Mouse (Mus musculus): Measurements from ENCODE around the gene Tanc1. TPM values are rescaled to one million over a fixed set of nuclear protein-coding genes. Genes with fewer than 3 reads are reported as not detected.

The Tanc1 gene
- polyA plus RNA-seq, 1 experiment from 2014 or later: 14.4 TPM

DNA sequence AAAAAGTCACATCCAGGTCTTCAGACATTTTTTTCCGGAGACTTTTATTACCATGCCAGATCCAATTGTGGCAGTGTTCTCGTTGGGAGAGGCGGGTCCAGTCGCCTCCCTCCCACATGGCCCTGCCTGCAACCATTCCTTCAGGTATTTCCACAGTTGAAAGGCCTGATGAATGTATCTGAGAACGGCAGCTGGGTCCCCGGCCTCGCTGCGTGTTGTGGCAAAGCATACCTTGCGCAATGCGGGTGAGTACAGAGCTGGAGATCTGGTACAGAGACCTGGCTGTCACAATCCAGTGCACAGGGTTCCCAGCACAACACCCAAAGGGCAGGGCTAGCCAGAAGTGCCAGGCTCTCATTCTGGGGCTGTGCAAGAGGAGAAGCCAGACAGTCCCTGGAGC lies 167.5 kb downstream of the Tanc1 start:
- no peaks in the 10 kb centered on the region for H3K9me3 ChIP-seq (ENCODE audit: control insufficient read depth, low read length)
- no peak overlapping the region for H3K4me3 ChIP-seq (ENCODE audit: low read depth, low read length)
- H3K4me1 ChIP-seq (ENCODE audit: control insufficient read depth, insufficient read depth, low read length): no peaks in the 10 kb centered on the region
- H3K27ac ChIP-seq (ENCODE audit: low read depth, low read length): no peak overlapping the region
- WGBS: 82% methylated on average over 10 of the region's 10 CpGs
- no peaks in the 10 kb centered on the region for H3K36me3 ChIP-seq (ENCODE audit: control insufficient read depth, insufficient read depth, low read length)
- DNase-seq (ENCODE audit: low spot score) (no peak), ATAC-seq (ENCODE audit: insufficient read depth, low FRiP score, low TSS enrichment) (no peak)
- H3K27me3 ChIP-seq (ENCODE audit: control insufficient read depth, insufficient read depth, low read length): no peaks in the 10 kb centered on the region
- H3K4me2 ChIP-seq (ENCODE audit: low read depth): no peak overlapping the region
- H3K9ac ChIP-seq (ENCODE audit: low read length): no peak overlapping the region

DNA sequence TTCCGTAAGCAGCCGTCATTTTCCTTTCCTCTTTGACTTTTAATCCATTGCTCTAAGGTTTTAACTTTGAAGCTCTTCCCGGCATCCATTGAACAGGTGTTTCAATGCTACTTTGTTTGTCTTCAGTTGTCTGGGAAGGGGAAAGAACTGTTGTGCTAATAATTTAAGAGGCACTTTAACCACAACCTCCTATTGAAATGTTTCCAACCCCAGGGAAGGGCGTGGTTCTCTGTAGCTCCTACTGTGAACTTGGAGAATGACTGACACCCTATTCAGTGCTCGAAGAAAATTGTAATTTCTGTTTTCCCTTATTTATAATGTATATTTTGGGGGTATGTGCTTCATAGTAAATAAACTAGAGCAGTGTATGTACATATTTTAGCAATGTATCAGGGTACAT lies 168.4 kb downstream of the Tanc1 start:
- H3K9ac ChIP-seq (ENCODE audit: low read length): no peak overlapping the region
- no peaks in the 10 kb centered on the region for H3K9me3 ChIP-seq (ENCODE audit: control insufficient read depth, low read length)
- no peak overlapping the region for H3K27ac ChIP-seq (ENCODE audit: low read depth, low read length)
- WGBS: 91% methylated on average over 5 of the region's 5 CpGs
- ATAC-seq (ENCODE audit: insufficient read depth, low FRiP score, low TSS enrichment) (no peak), DNase-seq (ENCODE audit: low spot score) (no peak)
- H3K4me1 ChIP-seq (ENCODE audit: control insufficient read depth, insufficient read depth, low read length): no peaks in the 10 kb centered on the region
- no peaks in the 10 kb centered on the region for H3K36me3 ChIP-seq (ENCODE audit: control insufficient read depth, insufficient read depth, low read length)
- no peaks in the 10 kb centered on the region for H3K27me3 ChIP-seq (ENCODE audit: control insufficient read depth, insufficient read depth, low read length)
- no peak overlapping the region for H3K4me2 ChIP-seq (ENCODE audit: low read depth)
- no peak overlapping the region for H3K4me3 ChIP-seq (ENCODE audit: low read depth, low read length)

DNA sequence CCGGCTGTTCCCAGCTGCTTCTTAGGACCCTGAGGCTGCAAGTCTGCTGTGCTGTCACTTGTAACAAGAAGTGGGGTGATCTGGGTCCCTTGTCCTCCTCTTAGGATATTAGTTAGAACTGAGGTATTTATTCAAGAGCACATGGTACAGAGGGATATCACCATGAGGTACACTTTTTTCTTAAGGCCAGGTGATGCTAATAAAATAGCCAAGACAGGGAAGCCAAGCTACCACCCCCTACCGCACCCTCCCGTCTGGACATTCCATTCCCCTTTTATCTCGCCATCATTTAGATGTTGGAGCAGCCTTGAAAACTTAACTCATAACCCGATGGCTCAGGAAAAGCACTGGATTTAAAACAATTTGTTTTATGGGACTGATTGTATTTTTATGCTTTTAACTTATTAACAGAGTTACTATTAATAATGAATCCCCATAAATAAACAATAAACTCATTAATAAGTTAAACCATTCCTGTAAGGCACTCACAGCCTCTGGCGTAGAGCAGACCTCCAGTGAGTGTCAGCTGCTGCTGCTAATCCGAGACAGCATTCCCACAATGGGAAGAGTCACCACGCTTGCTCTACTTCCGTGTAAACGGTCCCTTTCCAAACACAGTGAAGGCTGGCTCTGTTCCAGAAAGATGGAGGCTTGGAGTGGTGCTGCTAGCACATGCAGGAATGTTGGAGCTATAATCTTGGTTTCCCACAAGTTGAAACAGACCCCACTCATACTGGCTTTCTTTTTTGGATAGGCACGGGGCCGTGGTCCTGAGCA lies 171.4 kb downstream of the Tanc1 start:
- DNase-seq (ENCODE audit: low spot score) (no peak), ATAC-seq (ENCODE audit: insufficient read depth, low FRiP score, low TSS enrichment) (no peak)
- no peak overlapping the region for H3K4me2 ChIP-seq (ENCODE audit: low read depth)
- H3K9ac ChIP-seq (ENCODE audit: low read length): no peak overlapping the region
- H3K4me1 ChIP-seq (ENCODE audit: control insufficient read depth, insufficient read depth, low read length): no peaks in the 10 kb centered on the region
- WGBS: 79% methylated on average over 12 of the region's 12 CpGs
- H3K9me3 ChIP-seq (ENCODE audit: control insufficient read depth, low read length): no peaks in the 10 kb centered on the region
- no peaks in the 10 kb centered on the region for H3K36me3 ChIP-seq (ENCODE audit: control insufficient read depth, insufficient read depth, low read length)
- no peak overlapping the region for H3K4me3 ChIP-seq (ENCODE audit: low read depth, low read length)
- no peaks in the 10 kb centered on the region for H3K27me3 ChIP-seq (ENCODE audit: control insufficient read depth, insufficient read depth, low read length)
- H3K27ac ChIP-seq (ENCODE audit: low read depth, low read length): no peak overlapping the region

- ATAC-seq (ENCODE audit: insufficient read depth, low FRiP score, low TSS enrichment) (no peak), DNase-seq (ENCODE audit: low spot score) (no peak)
- no peaks in the 10 kb centered on the region for H3K4me1 ChIP-seq (ENCODE audit: control insufficient read depth, insufficient read depth, low read length)
- H3K9me3 ChIP-seq (ENCODE audit: control insufficient read depth, low read length): no peaks in the 10 kb centered on the region
- H3K36me3 ChIP-seq (ENCODE audit: control insufficient read depth, insufficient read depth, low read length): no peaks in the 10 kb centered on the region
- no peak overlapping the region for H3K27ac ChIP-seq (ENCODE audit: low read depth, low read length)
- no peak overlapping the region for H3K4me2 ChIP-seq (ENCODE audit: low read depth)
- no peak overlapping the region for H3K4me3 ChIP-seq (ENCODE audit: low read depth, low read length)
- no peaks in the 10 kb centered on the region for H3K27me3 ChIP-seq (ENCODE audit: control insufficient read depth, insufficient read depth, low read length)
- no peak overlapping the region for H3K9ac ChIP-seq (ENCODE audit: low read length)
- 94% methylated on average over 12 of the region's 12 CpGs for WGBS
Observed at GRCm38 (mm10) chr2:59783832-59784627, 172.2 kb downstream of the Tanc1 start.

GRCm38 (mm10) chr2:59784628-59784883 lies 172.7 kb downstream of the Tanc1 start:
- Histone ChIP-seq H3K27ac (ENCODE audit: low read depth, low read length) (no peak overlapping the region), H3K4me3 (ENCODE audit: low read depth, low read length) (no peak overlapping the region), H3K4me2 (ENCODE audit: low read depth) (no peak overlapping the region), H3K27me3 (ENCODE audit: control insufficient read depth, insufficient read depth, low read length) (no peaks in the 10 kb centered on the region), H3K9me3 (ENCODE audit: control insufficient read depth, low read length) (no peaks in the 10 kb centered on the region), H3K4me1 (ENCODE audit: control insufficient read depth, insufficient read depth, low read length) (no peaks in the 10 kb centered on the region), H3K9ac (ENCODE audit: low read length) (no peak overlapping the region), H3K36me3 (ENCODE audit: control insufficient read depth, insufficient read depth, low read length) (no peaks in the 10 kb centered on the region)
- ATAC-seq (ENCODE audit: insufficient read depth, low FRiP score, low TSS enrichment): no peak
- DNase-seq (ENCODE audit: low spot score): no peak
- 92% methylated on average over 6 of the region's 6 CpGs for WGBS

DNA sequence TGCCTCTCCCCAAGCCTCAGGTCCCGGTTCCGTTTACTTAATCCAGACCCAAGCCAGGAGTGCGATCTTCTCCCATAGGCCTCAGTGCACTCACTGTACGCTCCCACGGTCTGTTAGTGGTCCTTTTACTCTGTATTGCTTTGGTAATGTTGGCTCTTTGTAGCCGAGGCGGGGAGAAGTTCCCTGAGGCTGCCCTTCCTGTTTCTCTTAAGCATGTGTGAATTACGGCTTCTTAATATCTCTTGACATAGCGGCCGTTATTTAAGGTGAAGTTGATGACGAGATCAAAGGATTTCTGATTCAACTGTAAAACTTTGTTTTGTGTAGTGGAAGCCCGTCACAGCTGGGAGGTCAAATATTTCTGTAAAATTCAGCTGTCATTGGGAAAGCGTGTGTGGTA lies 173.8 kb downstream of the Tanc1 start:
- no peaks in the 10 kb centered on the region for H3K27me3 ChIP-seq (ENCODE audit: control insufficient read depth, insufficient read depth, low read length)
- 72% methylated on average over 13 of the region's 13 CpGs for WGBS

DNA sequence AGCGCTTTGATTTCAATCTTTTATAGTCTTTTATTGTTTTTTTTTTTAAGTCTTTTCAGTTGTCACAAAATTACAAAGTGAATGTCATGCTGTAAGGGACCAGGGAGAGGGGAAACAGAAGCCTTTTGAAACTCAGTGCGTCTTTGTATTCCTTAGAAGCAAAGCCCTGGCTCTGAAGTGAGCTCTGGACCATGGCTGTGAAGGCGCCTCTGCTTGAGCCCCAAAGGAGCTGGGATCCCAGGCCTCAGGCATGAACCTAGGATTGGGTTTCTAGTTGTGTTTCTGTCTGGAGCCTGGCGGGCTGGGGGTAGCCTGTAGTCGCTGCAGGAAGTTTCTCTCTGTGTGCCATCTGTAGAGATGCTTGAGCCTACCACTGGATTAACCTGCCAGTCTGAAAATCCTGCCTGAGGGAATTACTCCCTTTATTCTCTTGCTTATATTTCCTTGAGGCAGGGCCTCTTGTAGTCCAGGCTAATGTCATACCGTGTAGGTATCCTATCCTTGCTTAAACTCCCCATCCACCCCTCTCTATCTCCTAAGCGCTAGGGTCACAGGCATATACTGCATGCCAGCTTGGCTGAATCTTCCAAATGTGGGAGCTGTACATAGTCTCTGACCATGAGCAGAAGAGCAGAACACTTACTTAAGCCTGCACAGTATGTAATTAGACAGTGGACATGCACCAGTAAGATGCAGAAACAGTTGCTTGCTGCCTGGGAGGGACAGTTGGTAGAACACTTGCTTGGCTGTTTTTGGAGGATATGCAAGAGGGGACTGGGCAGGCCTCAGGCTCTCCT lies 177.1 kb downstream of the Tanc1 start:
- Histone ChIP-seq H3K27me3 (ENCODE audit: control insufficient read depth, insufficient read depth, low read length) (no peaks in the 10 kb centered on the region), H3K4me2 (ENCODE audit: low read depth) (no peak overlapping the region), H3K36me3 (ENCODE audit: control insufficient read depth, insufficient read depth, low read length) (no peaks in the 10 kb centered on the region; the same call in 1 of the 2 replicates), H3K9me3 (ENCODE audit: control insufficient read depth, low read length) (no peaks in the 10 kb centered on the region), H3K4me3 (ENCODE audit: low read depth, low read length) (no peak overlapping the region), H3K4me1 (ENCODE audit: control insufficient read depth, insufficient read depth, low read length) (no peaks in the 10 kb centered on the region), H3K9ac (ENCODE audit: low read length) (no peak overlapping the region), H3K27ac (ENCODE audit: low read depth, low read length) (no peak overlapping the region)
- ATAC-seq (ENCODE audit: insufficient read depth, low FRiP score, low TSS enrichment) (no peak), DNase-seq (ENCODE audit: low spot score) (no peak)
- WGBS: 82% methylated on average over 7 of the region's 7 CpGs

More for the DNA sequence above, 173.8 kb downstream of the Tanc1 start:
- no peak for ATAC-seq (ENCODE audit: insufficient read depth, low FRiP score, low TSS enrichment)
- Histone ChIP-seq H3K9ac (ENCODE audit: low read length) (no peak overlapping the region), H3K4me1 (ENCODE audit: control insufficient read depth, insufficient read depth, low read length) (no peaks in the 10 kb centered on the region), H3K4me3 (ENCODE audit: low read depth, low read length) (no peak overlapping the region), H3K27ac (ENCODE audit: low read depth, low read length) (no peak overlapping the region), H3K4me2 (ENCODE audit: low read depth) (no peak overlapping the region), H3K9me3 (ENCODE audit: control insufficient read depth, low read length) (no peaks in the 10 kb centered on the region), H3K36me3 (ENCODE audit: control insufficient read depth, insufficient read depth, low read length) (no peaks in the 10 kb centered on the region)
- no peak for DNase-seq (ENCODE audit: low spot score)

GRCm38 (mm10) chr2:59791596-59791995 lies 179.8 kb downstream of the Tanc1 start:
- ATAC-seq (ENCODE audit: insufficient read depth, low FRiP score, low TSS enrichment): no peak
- Histone ChIP-seq H3K27me3 (ENCODE audit: control insufficient read depth, insufficient read depth, low read length) (no peaks in the 10 kb centered on the region), H3K27ac (ENCODE audit: low read depth, low read length) (no peak overlapping the region), H3K4me2 (ENCODE audit: low read depth) (no peak overlapping the region), H3K9ac (ENCODE audit: low read length) (no peak overlapping the region), H3K4me3 (ENCODE audit: low read depth, low read length) (no peak overlapping the region), H3K9me3 (ENCODE audit: control insufficient read depth, low read length) (no peaks in the 10 kb centered on the region), H3K36me3 (ENCODE audit: control insufficient read depth, insufficient read depth, low read length) (no peaks in the 10 kb centered on the region; the same call in 1 of the 2 replicates), H3K4me1 (ENCODE audit: control insufficient read depth, insufficient read depth, low read length) (no peaks in the 10 kb centered on the region)
- no peak for DNase-seq (ENCODE audit: low spot score)
- 93% methylated on average over 8 of the region's 8 CpGs for WGBS

Data from neural tube, embryonic 11.5 days (tissue).